Mouse (Mus musculus) ES-Bruce4 (cell line): ENCODE measurements around the gene Tnrc6c.

Source experiments
- CTCF ChIP-seq: IDR thresholded peaks from one replicate; pipeline ENCODE4 v1.8.1; 2011; ENCODE audit warnings: low read depth, low read length
- EP300 ChIP-seq: IDR thresholded peaks from 2 replicates; pipeline ENCODE4 v1.6.1; 2011; ENCODE audit warnings: low read depth, low read length; ENCODE audit not compliant: insufficient read depth
- POLR2A ChIP-seq: IDR thresholded peaks from one replicate; pipeline ENCODE4 v1.8.1; 2011; ENCODE audit warnings: low read length; ENCODE audit not compliant: insufficient read depth

DNA sequence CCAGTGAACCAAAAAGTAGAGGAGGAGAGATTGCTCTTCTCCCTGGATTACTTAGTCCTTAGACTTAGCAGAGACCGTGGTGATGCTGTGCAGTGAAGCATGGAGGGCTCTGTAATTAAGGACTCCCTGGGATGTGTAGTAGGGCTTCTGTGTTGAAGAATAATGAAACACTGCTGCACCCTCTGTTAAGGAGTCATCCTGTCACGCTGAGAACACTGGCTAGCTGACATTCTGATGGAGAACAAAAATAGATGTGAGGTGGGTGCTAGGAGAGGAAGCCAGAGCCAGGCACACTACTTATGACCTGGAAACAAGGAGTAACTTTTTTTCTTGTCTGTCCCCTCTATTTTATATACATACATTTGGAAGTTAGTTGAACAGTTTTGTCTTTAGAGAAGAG lies 22.6 kb downstream of the Tnrc6c start:
- TF ChIP-seq CTCF, result no peak
- no peak for TF ChIP-seq POLR2A
- no peak for TF ChIP-seq EP300
